Mouse (Mus musculus): Measurements from ENCODE around the gene Inpp5e.

- TF ChIP-seq CTCF (IDR thresholded peaks at IDR 0.05; ENCODE audit: control insufficient read depth, insufficient read depth, insufficient replicate concordance, low read depth, low read length) (no peak), POLR2A (IDR thresholded peaks at IDR 0.05; ENCODE audit: control insufficient read depth, low read depth, low read length) (no peak)
Observed at GRCm38 (mm10) chr2:26410091-26410490, 1.1 kb upstream of the Inpp5e start.
